Mouse (Mus musculus) heart, postnatal 0 days (tissue): Measurements from ENCODE around the gene Phf21a.

ENCODE experiments used
- CTCF ChIP-seq: IDR thresholded peaks from 2 replicates; pipeline ENCODE4 v1.5.1; 2016; ENCODE audit warnings: antibody characterized with exemption, control low read depth, low read depth
- EP300 ChIP-seq: IDR thresholded peaks from 2 replicates; pipeline ENCODE4 v1.6.1; 2016; ENCODE audit warnings: antibody characterized with exemption, low read depth

DNA sequence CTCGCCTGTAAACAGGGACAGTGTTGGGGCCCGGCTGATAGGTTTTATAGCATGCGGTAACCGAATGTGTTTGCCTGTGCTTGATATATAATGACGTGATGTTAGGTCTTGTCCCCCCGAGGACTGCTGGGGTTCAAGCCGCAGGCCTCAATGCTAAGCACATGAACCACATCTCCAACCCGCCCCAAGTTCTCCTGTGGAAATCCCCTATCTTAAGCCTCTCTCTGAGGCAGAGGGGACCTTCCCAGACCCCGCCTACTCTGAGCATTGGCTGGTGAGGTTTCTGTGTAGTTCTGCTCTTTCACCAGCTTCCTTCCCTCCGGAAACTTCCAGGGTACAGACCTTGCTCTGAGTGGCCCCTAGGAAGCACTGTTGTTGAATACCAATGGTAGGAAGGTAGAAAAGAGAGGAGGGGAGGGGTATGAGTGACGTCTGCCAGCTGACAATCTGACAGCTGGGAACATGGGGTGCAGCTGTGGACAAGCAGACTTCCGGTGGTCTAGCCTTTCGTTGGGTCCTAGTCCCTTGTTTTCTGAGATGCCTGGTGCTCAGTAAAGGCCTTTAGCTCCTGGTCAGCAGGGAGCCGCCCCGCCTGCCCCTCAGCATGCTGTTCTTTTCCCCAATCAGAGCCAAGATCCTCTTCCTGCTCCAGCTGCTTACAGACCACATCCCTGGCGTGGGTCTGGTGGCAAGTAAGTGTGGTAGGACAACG is 287.0 kb downstream of the Phf21a start:
- no peak for TF ChIP-seq CTCF
- no peak for TF ChIP-seq EP300
